Mouse (Mus musculus): ENCODE measurements at regions not wholly inside any gene's neighbourhood (a gene's known extent, or its start where the extent isn't known, plus 50 kb on each side); places are given as distances from the start of the nearest gene placed in this dataset.
A peak's percentile ranks its signal among the peaks of the same experiment; 100 is the strongest.
"Not testable (repeated sequence)": the region's sequence is repeated elsewhere in the genome, so short reads cannot be mapped to it uniquely, and the experiment has no call there.

GRCm38 (mm10) chr12:54519370-54519769 lies 137.0 kb downstream of the Sptssa start:
- DNase-seq (ENCODE audit: low spot score in 2 of 2), result no peak

DNA sequence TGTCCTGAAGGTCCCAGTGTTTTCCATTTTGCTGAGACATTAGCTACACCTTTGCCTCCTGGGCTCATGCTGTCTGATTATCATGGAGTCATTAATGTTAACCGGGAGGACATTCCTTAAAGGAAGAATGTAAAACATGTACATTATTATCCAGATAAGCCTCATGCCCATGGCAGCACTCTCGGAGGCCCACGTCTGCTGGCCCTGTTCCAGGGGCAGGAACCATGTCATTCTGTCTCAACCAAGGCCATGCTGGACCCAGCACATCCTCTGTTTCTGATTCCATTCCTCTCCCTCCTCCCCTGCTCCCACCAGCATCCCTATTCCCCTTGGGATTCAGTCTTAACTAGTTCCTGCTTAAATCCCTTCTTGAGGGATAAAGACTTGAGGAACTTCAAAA lies 139.1 kb downstream of the Sptssa start:
- DNase-seq (ENCODE audit: low spot score in 2 of 2), result no peak

DNA sequence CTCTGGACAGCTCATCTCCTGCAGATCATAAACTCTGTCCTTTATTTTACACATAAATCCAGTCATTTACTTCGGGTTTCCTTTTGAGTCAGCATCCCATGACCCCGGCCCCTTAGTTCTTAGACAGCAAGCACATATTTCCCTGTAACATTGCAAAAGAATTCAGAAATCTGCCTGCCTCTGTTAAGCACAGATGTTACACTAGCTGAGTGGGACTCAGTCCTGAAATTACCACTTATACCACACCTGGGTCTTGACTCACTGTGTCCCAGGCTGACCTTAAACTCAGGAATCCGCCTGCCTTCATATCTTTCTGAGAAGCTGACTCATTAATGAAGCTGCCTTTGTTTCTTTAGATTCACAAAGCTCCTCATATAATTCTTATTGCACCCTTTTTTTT lies 139.9 kb downstream of the Sptssa start:
- no peak for DNase-seq (ENCODE audit: low spot score in 2 of 2)

DNA sequence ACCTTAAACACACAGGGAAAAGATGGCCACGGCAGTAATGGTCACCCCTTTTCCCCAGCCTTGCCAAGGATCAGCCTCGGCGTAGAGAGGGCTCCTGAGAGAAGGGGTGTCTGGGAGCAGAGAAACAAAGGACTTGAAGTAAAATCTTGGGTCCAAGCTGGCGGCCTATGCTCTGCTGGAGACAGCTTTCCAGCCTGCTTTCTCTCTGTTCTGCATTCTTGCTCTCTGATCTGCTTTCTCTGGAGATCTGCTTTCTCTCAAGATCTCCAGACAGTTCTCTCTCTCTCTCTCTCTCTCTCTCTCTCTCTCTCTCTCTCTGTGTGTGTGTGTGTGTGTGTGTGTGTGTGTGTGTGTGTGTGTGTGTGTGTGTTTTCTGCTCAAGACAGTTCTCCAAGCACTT lies 140.3 kb downstream of the Sptssa start:
- DNase-seq (ENCODE audit: low spot score in 2 of 2), result not testable (repeated sequence)

GRCm38 (mm10) chr12:54509903-54510302 lies 146.5 kb downstream of the Sptssa start:
- DNase-seq (ENCODE audit: low spot score in 2 of 2), result no peak

DNA sequence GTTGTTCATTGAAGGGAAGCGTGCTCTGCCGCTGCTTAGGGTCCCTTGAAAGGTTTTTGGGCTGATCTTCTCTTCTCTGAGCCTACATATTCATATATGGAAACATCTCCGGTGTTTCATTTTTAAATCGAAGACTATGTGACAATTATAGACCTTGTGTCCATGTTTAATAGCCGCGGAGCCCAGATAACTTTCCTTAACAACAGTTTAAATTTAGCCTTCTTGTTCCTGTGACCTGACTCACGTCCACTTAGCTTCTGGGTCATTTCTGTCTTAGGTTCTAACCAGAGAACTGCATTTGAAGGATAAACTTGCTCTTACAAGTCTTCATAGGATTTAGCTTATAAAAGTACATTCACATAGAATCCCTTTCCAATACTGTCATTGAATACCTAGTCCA lies 153.6 kb downstream of the Sptssa start:
- no peak for DNase-seq (ENCODE audit: low spot score in 2 of 2)

GRCm38 (mm10) chr12:54499963-54500362 lies 156.4 kb downstream of the Sptssa start:
- DNase-seq (ENCODE audit: low spot score in 2 of 2), result no peak

DNA sequence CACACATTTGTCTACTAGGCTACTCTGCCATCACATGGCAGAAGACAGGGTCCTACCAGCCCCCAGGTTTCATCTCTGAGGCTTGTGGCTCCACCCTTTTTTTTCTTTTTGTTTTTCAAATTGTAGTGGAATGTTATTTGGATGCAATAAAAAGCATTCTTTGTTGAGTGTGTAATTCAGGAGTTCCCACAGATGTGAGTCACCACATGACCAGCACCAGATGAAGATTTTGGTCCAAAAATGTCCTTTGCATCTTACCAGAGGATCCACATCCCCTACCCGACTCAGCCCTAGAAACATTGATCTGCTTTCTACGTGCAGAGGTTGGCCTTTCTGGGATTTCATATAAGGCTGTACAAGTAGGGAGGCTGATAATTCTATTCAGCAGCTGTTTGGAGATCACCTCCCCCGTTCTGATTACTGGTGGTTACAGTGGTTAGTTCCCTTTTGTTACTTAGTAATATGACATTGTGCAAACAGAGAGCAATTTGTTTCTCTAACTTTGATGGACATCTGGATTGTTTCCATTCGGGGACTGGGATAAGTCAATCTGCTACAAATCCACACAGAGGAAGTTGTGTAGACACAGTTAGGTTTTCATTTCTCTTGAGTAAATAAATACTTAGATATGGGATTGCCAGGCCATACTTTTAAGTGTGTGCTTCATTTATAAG lies 160.5 kb downstream of the Sptssa start:
- no peak for DNase-seq (ENCODE audit: low spot score in 2 of 2)

DNA sequence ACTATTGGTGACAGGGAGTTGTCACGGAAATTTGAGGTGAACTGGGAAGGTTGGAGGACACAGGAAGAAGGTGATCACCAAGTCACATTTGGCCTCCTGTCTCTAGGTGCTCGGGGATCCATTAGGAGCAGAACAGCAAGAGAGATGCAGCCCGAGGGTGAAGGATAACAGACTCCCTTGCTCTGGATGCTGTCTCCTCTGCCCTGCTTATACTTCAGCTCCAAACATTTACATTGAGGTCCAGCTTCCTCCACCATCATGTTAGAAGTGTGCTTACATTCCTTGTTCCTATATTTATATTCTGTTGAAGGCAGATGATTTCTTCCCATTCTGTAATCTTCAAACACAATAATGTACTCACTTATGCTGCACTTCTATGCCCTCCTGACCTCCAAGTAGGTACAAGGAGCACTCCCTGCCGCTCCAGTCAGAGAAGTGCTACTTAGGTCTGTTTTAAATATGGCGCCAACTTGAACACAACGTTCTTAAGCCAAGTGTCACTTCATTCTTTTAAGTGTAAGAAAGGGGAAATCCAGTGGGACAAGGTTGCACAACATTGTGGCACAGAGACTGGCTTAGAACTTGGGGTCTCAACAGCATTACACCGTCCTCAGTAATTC lies 161.5 kb downstream of the Sptssa start:
- DNase-seq (ENCODE audit: low spot score in 2 of 2), result no peak

DNA sequence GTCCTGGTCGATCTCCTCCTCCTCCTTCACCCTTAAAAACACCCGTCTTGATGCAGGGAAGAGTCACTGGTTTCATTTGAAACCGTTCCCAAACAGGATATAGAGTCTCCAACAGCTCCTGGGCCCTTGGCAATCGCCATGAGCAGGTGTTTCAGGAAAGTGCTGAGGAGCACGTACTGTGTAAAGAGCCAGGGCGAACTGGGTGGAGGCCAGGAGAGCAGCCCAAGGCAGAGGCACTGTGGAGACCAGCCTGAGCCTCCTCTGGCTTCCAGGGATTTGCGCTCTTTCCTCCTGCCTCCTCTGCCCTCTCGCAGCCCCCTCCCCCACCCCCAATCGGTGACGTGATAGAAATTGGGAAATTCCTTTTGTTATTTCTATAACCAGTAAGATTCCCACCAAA lies 163.6 kb downstream of the Sptssa start:
- DNase-seq (ENCODE audit: low spot score in 2 of 2), result no peak

GRCm38 (mm10) chr12:54490460-54490859 lies 165.9 kb downstream of the Sptssa start:
- no peak for DNase-seq (ENCODE audit: low spot score in 2 of 2)

DNA sequence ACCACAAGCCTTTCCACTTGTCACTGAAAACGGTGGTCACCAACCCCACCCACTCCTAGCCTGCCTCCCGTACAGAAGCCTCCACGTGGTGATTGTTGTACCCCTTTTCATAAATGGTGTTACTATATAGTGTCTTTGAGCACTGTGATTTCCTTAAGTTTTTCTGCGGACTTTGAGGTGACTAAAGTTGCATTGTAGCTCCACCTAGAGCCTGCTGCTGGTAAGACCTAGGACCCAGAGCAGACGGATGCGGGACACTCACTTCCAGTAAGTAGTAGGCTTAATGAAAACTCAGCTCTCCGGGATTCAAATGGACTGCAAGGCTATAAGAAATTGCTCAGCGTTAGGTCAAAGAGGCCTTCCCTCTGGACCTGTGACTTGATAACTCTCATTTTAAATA lies 166.7 kb downstream of the Sptssa start:
- peak; percentile 62 to 66 for DNase-seq (ENCODE audit: low spot score in 2 of 2)

DNA sequence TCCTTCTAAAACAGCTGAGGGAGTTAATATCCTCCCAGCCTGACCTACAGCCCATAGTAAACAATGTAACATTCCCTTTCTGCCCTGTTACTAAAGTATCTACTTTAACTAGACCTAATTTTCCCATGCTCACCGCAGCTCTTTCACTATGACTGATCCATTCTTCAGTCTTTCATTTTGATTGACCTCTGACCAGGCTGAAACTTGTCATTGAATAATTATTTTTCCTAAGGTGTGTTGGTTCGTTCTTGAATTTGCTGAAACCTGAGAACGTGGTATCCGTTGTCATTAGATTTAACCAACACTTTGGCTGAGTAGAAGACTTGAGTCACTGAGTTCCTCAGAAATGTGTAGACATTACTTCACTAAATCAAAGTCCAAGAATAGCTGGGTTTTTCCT lies 168.7 kb downstream of the Sptssa start:
- DNase-seq (ENCODE audit: low spot score in 2 of 2), result no peak

GRCm38 (mm10) chr12:54482020-54482419 lies 174.4 kb downstream of the Sptssa start:
- no peak for DNase-seq (ENCODE audit: low spot score in 2 of 2)

GRCm38 (mm10) chr12:54479841-54480240 lies 176.5 kb downstream of the Sptssa start:
- no peak for DNase-seq (ENCODE audit: low spot score in 2 of 2)

DNA sequence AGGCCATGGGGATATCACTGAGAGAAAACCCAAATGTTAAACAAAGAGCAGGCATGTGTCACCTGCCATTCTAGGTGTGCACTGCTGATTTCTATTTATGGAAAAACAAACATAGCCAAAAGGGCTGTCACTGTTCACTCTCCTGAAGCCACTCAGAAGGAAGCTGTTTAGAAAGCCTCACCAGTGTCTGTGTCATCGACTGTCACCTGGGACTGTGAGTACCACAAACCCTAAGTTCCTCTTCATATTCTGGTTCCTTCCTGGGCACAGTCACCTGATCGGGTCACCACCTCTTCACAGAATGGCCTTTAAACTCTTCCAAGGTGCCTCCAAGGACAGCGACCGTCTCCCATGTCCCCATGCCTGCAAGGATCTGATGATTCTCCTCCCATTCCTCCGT lies 183.5 kb downstream of the Sptssa start:
- no peak for DNase-seq (ENCODE audit: low spot score in 2 of 2)

DNA sequence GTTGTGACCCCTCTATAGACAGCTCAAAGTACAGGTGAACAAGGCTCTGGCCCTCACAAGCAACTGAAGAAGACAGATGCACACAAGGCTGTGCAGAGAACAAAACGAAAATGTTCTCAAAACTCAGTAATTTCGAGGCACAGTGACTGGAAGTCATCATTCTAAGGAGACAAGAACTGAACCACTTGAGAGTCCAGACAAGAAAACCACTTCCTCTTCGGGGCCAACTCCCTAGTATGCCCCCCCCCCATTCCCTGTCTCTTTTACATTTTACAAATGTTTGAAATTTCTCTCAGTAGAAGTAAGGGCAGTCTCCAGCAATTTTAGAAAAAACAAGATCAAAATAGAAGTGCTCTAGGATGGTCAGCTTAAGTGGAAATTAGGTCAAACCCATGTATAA lies 184.0 kb downstream of the Sptssa start:
- no peak for DNase-seq (ENCODE audit: low spot score in 2 of 2)

DNA sequence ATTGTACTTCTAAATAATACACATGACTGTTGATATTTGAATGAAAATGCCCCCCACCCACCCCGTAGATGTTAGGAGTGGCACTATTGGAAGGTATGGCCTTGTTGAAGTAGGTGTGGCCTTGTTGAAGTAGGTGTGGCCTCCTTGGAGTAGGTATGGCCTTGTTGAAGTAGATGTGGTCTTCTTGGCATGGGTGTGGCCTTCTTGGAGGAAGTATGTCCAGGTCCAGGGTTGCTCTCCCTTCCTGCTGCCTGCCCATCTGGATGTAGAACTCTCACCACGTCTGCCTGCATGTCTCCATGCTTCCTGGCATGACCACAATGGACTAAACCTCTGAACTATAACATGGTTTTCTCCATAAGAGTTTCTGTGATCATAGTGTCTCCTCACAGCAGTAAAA lies 188.7 kb downstream of the Sptssa start:
- no peak for DNase-seq (ENCODE audit: low spot score in 2 of 2)

GRCm38 (mm10) chr12:54463806-54464205 lies 192.6 kb downstream of the Sptssa start:
- no peak for DNase-seq (ENCODE audit: low spot score in 2 of 2)

DNA sequence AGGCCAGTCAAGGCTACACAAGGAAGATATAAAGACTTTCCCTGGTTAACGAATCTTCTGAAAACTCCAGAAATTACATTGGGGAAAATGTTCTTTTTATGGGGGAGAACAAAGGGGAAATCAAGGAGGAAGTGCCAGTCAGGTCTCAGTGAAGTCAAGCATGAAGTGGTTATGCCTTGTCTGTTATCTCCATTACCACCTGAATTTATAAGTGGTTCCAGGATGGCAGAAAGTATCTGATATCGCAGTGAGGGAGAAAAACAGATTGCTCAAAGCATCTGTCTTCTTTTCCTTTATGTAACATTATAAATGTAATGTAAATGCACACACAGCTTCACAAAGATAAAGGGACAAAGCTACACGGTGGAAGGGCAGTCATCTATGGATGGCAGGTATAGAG lies 195.0 kb downstream of the Sptssa start:
- no peak for DNase-seq (ENCODE audit: low spot score in 2 of 2)

DNA sequence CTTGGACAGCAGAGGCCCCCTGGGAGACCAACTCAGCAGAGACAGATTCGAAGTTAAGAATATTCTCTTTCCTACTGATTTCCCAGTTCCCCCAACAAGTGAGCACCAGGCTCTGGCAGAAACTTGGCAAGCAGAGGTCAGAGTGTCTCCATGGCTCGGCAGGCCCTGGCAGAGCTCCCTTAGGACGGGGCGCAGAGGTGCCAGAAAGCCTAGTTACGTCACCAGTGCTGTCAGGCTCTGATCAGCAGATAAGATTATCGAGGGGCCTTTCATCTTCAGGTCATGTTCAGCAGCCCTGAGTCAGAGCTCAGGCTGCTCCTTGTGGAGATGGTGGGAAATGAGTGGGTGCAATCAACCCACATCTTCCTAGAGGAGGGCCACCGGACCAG lies 196.2 kb downstream of the Sptssa start:
- no peak for DNase-seq (ENCODE audit: low spot score in 2 of 2)

DNA sequence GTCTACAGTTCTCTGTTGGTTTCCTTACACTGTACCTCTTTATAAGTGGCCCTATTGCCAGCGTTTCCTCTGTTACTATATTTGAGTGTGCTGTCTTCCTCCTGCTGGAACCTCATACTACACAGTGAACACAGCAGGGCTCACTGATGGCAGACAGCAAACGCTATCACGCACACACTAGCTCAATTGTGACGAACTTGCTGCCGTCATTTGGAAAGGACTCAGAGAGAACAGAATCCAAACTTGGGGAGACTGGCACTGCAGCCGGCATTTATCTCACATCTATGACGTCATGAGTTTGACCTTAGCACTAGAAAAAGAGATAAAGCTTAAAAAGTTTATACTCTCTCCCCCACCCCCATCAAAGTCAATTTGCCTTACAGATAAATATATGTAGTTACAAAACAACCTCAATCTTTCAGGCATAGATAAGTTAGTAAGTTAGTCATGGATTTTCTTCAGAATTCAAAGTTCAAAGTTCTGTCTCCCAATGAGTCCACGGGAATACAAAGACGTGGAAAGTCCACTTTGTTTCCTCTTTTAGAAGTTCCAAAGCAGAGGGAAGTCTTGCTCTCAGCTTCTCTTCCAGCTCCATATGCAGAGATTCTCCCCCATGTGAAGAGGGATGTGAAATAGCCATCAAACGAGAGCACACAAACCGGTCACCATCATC lies 196.8 kb downstream of the Sptssa start:
- DNase-seq (ENCODE audit: low spot score in 2 of 2), result no peak

DNA sequence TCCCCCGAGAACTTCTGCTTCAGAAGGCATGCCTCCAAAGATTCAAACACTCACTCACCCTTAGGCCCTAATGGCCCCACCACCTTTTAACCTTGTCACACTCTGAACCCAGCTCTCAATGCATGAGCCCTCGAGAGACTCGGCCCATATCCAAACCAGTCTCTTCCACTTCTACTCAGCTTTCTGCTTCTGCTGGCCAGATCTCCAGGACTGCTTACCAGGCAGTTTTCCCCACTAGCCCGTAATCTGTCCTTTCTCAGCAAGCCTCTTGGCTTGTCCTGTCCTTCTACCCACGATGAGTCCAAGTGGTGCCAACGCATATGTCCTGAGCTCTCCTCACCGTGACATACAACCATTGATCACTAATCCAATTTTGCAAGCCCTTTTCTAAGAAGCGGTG lies 199.6 kb downstream of the Sptssa start:
- no peak for DNase-seq (ENCODE audit: low spot score in 2 of 2)
